Mouse (Mus musculus): ENCODE measurements around the gene Ccsap. TPM values are rescaled to one million over a fixed set of nuclear protein-coding genes. Genes with fewer than 3 reads are reported as not detected.
A peak's percentile ranks its signal among the peaks of the same experiment; 100 is the strongest.

Ccsap gene
- polyA plus RNA-seq, 1 experiment from 2014 or later = 4.6 TPM

DNA sequence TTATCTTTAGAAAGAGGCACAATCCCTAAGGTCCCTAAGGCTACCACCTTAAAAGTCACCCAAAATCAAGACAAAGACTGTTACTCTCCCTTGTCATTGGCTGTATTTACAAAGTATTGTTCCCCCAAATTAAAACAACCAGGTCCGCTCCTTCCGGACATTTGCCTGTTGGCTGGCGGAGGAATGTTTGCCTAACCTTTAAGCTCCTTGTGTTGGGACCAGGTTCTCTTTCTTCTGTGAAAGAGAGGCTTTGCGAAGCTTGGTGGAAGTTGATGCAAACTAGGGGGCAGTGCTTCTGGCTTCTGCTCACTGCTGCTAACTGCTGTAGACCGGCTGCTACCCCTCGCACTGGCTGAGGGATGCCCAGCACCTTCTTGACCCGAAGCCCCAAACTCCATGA lies 51.3 kb downstream of the Ccsap start:
- no peak overlapping the region for H3K27ac ChIP-seq (replicated peaks)
- no peak overlapping the region for H3K9ac ChIP-seq
- 83% methylated on average over 7 of the region's 7 CpGs for WGBS
- peaks cover 43% of the 10 kb centered on the region for H3K4me1 ChIP-seq (replicated peaks)
- no peak overlapping the region for H3K4me3 ChIP-seq
- no peak for ATAC-seq (ENCODE audit: low read depth)
- no peaks in the 10 kb centered on the region for H3K27me3 ChIP-seq
- H3K9me3 ChIP-seq = no peaks in the 10 kb centered on the region
- H3K36me3 ChIP-seq = no peaks in the 10 kb centered on the region
- H3K4me2 ChIP-seq = no peak overlapping the region

DNA sequence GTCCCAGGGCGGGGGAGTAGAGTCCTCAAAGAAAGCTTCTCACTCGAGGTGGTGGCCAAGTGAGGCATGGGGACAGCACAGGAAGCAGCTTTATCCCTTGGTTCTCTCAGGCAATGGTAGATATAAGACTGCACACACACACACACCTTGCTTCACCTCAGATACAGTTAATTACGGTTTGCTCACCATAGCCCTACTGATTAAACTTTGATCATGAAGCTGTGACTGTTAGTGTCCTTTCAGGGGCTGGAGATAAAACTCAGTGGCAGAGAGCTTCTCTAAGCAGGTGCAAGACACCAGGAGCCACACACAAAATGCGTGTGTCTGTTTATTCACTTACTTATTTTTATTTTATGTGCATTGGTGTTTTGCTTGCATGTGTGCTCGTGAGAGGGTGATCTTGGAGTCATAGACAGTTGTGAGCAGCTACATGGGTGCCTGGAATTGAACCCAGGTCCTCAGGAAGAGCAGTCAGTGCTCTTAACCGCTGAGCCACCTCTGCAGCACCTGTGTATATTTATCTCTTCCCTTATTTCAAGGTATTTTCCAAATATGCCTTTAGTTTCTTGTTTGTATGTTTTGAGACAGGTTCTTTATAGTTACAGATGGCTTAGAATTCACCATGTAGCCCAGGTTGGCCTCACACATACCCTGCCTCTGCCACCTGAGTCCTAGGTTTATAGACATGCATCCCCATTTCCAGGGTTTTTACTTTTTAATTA lies 52.0 kb downstream of the Ccsap start:
- Histone ChIP-seq H3K9ac (peak overlapping the region; percentile 93), H3K36me3 (no peaks in the 10 kb centered on the region), H3K9me3 (no peaks in the 10 kb centered on the region), H3K4me3 (peak overlapping the region; percentile 81; the same call in 1 of the 2 replicates), H3K4me2 (peak overlapping the region; percentile 88), H3K4me1 (replicated peaks) (peaks cover 37% of the 10 kb centered on the region), H3K27me3 (no peaks in the 10 kb centered on the region), H3K27ac (replicated peaks) (no peak overlapping the region)
- WGBS = 76% methylated on average over 6 of the region's 6 CpGs
- no peak for ATAC-seq (ENCODE audit: low read depth)

DNA sequence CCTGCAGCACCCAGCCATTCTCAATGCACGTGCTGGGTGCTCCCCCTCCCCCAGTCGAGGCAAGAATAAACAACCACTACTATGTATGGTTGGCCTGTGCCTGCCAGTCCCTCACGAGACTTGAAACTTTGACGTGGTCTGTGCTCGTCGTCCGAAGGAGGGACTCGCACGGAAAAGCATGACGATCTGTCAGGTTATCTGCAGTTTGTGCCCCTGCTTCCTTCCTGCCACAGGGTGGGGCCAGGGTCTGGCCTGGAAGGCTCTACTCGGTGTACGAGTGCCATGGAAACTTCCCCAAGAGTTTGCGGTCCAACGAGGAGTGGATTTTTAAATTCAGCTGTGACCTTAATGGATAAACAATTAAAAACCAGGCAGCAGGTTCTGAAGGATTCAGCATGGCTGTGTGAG lies 53.0 kb downstream of the Ccsap start:
- Histone ChIP-seq H3K36me3 (no peaks in the 10 kb centered on the region), H3K4me3 (peak overlapping the region; percentile 81), H3K27ac (replicated peaks) (peak overlapping the region; percentile 88; the same call in 1 of the 2 replicates), H3K4me1 (replicated peaks) (peaks cover 37% of the 10 kb centered on the region), H3K4me2 (peak overlapping the region; percentile 88), H3K27me3 (no peaks in the 10 kb centered on the region), H3K9me3 (no peaks in the 10 kb centered on the region), H3K9ac (peak overlapping the region; percentile 93)
- WGBS = 10% methylated on average over 14 of the region's 14 CpGs
- 0 out of 2 replicates have a peak, but pooled peaks have one; percentile 13 for ATAC-seq (ENCODE audit: low read depth)

DNA sequence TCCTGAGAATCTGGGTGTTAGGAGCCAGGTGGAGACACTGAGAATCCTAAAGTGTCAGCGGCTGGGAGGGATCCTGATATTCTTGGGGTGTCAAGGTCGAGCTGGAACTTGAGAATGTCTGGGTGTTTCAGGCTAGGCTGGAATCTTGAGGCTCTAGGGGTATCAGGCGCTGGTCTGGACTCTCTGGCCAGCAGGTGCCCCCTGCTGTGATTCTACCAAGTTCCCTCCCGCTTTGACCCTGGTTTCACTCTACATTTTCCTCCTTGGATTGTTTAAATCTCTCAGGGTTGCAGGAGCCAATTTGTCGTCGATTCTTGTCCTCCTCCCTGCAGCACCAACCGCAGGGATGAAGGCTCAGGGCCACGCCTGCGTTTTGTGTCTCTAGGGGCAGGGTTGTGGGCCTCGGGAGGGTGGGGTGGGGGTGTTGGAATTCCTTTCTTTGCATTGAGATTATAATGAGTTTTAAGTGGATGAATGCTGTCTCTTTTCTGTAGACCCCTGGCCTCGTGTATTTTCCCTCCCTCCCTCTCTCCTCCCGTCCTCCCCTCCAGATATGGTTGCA lies 53.6 kb downstream of the Ccsap start:
- peaks cover 37% of the 10 kb centered on the region for H3K4me1 ChIP-seq (replicated peaks)
- under 1% methylated on average over 12 of the region's 12 CpGs for WGBS

DNA sequence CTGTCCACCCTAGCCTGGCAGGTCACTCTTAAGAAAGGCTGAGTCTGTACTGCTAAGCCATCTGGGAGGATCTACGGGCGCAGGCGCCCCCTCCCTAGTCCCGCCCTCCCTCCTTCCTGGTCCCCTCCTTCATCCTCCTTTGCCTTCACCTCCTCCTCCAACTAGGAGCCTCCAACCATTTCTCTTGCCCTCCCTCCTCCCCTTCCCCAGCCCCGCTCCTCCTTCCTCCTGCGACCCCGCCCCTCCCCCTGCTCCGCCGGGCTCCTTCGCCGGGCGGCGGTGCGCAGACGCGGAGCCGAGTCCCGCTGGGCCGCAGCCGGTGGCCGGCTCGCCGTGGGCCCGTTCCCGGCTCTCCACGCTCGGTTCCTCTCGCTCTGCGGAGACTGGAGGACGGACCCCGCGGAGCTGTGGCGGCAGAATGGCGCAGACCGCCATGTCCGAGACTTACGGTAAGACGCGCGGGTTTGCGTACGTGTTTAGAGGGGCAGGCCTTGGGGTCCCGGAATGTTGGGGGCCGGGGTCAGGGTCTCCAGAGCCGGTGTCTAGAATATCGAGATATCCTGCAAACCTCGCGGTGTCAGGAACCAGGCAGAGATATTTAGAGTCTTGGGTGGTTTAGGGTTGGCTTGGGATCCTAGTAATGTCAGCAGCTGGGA lies 54.2 kb downstream of the Ccsap start, which contains the start of gene Rab4a:
Gene Rab4a, plus strand, starts transcription at position 268 of the 656 bp plus-strand sequence.
- no peaks in the 10 kb centered on the region for H3K9me3 ChIP-seq
- WGBS = under 1% methylated on average over 48 of the region's 48 CpGs
- H3K36me3 ChIP-seq = no peaks in the 10 kb centered on the region
- H3K4me2 ChIP-seq = peak within 1 kb of the TSS; percentile 88
- peak within 1 kb of the TSS; percentile 93 for H3K9ac ChIP-seq
- peaks cover 37% of the 10 kb centered on the region for H3K4me1 ChIP-seq (replicated peaks)
- peak within 1 kb of the TSS; percentile 81 for H3K4me3 ChIP-seq
- ATAC-seq (ENCODE audit: low read depth) = peak; percentile 96
- H3K27ac ChIP-seq (replicated peaks) = peak within 1 kb of the TSS; percentile 88
- H3K27me3 ChIP-seq = no peaks in the 10 kb centered on the region

More for the DNA sequence above, 53.6 kb downstream of the Ccsap start:
- Histone ChIP-seq H3K4me2 (peak overlapping the region; percentile 88), H3K9me3 (no peaks in the 10 kb centered on the region), H3K36me3 (no peaks in the 10 kb centered on the region), H3K9ac (peak overlapping the region; percentile 93), H3K4me3 (peak overlapping the region; percentile 81), H3K27ac (replicated peaks) (peak overlapping the region; percentile 88), H3K27me3 (no peaks in the 10 kb centered on the region)
- ATAC-seq (ENCODE audit: low read depth) = no peak

DNA sequence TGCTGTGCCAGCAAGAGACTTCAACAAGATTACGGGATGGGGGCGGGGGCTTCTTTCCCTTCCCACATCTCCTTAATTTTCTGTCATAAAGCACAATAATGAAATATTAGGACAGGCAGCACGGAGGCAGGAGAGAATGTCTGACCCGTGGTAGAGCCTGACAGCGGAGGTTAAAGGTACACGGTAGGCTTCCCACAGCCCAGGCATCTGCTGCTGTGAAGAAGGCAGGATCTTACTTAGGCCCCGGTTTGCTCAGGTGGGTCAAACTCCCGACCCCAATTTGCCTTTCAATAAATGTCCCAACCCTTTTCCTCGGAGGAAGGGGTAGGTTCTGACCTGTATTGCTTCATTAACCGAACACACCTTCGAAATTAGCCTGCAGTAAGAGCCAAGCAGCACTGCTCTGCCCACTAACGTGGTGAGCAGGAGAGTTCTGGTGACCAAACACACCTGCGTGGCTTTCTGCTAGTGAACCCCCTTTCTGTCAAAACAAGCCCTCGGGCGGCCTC lies 54.7 kb downstream of the Ccsap start:
- Histone ChIP-seq H3K27ac (replicated peaks) (peak overlapping the region; percentile 88), H3K4me3 (peak overlapping the region; percentile 81), H3K4me1 (replicated peaks) (peaks cover 37% of the 10 kb centered on the region), H3K36me3 (no peaks in the 10 kb centered on the region), H3K4me2 (peak overlapping the region; percentile 88), H3K9me3 (no peaks in the 10 kb centered on the region), H3K27me3 (no peaks in the 10 kb centered on the region), H3K9ac (peak overlapping the region; percentile 93)
- ATAC-seq (ENCODE audit: low read depth) = peak; percentile 40; the same call in 1 of the 2 replicates
- 16% methylated on average over 15 of the region's 15 CpGs for WGBS

DNA sequence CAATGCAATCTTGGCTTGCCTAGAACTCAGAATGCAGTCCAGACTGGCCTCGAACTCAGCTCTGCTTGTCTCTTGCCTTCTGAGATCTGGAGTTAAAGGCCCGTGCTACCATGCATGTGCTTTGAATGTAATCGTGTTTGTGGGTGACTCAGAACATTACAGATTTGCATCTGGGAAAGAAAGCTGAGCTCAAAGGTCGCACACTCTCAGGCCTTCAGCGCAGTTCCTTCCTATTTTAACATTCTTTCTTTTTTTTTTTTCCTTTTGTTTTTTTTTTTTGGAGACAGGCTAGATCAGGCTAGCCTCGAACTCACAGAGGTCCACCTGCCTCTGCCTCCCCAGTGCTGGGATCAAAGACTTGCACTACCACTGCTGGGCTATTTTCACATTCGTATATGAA lies 55.4 kb downstream of the Ccsap start:
- 90% methylated on average over 7 of the region's 7 CpGs for WGBS
- no peaks in the 10 kb centered on the region for H3K36me3 ChIP-seq
- H3K9ac ChIP-seq = no peak overlapping the region
- no peak for ATAC-seq (ENCODE audit: low read depth)
- H3K27ac ChIP-seq (replicated peaks) = no peak overlapping the region
- H3K9me3 ChIP-seq = no peaks in the 10 kb centered on the region
- no peaks in the 10 kb centered on the region for H3K27me3 ChIP-seq
- no peak overlapping the region for H3K4me3 ChIP-seq
- H3K4me2 ChIP-seq = no peak overlapping the region
- peaks cover 37% of the 10 kb centered on the region for H3K4me1 ChIP-seq (replicated peaks)

DNA sequence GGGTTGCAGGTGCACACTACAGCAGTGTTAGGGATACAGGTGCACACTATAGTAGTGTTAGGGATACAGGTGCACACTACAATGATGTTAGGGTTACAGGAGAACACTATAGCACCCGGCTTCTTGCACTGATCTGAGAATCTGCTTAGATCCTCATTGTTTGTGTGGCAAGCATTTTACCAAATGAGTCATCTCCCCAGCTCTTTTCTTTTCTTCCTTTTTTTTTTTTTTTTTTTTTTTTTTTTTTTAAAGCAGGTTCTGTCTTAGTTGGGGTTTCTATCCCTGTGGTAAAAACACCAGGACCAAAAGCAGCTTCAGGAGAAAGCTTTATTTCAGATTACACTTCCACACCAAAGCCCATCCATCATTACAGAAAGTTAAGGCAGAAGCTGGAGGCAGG lies 56.4 kb downstream of the Ccsap start:
- ATAC-seq (ENCODE audit: low read depth) = no peak
- no peaks in the 10 kb centered on the region for H3K9me3 ChIP-seq
- H3K4me2 ChIP-seq = no peak overlapping the region
- H3K36me3 ChIP-seq = no peaks in the 10 kb centered on the region
- H3K27me3 ChIP-seq = no peaks in the 10 kb centered on the region
- no peak overlapping the region for H3K9ac ChIP-seq
- WGBS = 66% methylated on average over 1 of the region's 1 CpGs
- H3K4me1 ChIP-seq (replicated peaks) = peaks cover 29% of the 10 kb centered on the region
- no peak overlapping the region for H3K4me3 ChIP-seq
- H3K27ac ChIP-seq (replicated peaks) = no peak overlapping the region

DNA sequence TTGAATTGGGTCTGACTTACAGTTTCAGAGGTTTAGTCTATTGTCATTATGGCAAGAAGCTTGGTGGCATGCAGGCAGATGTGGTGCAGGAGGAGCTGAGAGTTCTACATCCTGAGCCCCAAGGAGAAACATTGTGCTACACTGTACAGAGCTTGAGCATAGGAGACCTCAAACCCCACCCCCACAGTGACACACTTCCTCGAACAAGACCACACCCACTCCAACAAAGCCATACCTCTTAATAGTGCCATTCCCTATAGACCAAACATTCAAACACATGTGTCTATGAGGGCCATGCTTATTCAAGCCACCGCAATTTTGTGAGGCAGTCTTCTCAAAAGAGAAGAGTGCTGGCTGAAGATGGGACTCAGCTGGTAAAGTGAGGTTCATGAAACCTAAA lies 58.5 kb downstream of the Ccsap start:
- H3K27ac ChIP-seq (replicated peaks) = no peak overlapping the region
- H3K4me2 ChIP-seq = no peak overlapping the region
- WGBS = 89% methylated on average over 2 of the region's 2 CpGs
- H3K27me3 ChIP-seq = no peaks in the 10 kb centered on the region
- H3K4me1 ChIP-seq (replicated peaks) = peaks cover 9% of the 10 kb centered on the region
- H3K4me3 ChIP-seq = no peak overlapping the region
- no peaks in the 10 kb centered on the region for H3K36me3 ChIP-seq
- no peaks in the 10 kb centered on the region for H3K9me3 ChIP-seq
- no peak overlapping the region for H3K9ac ChIP-seq
- no peak for ATAC-seq (ENCODE audit: low read depth)

DNA sequence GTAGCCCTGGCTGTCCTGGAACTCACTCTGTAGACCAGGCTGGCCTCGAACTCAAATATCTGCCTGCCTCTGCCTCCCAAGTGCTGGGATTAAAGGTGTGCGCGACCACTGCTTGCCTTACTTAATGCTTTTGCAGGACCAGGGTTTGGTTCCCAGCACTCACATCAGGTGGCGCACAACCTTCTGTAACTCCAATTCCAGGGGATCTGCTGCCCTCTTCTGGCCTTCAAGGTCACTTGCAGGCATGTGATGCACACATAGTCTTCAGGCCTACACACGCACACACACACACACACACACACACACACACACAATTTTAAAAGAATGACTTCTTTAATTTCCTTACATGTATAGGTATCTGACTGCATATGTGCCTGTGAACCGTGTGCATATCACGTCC lies 59.1 kb downstream of the Ccsap start:
- ATAC-seq (ENCODE audit: low read depth) = no peak
- 94% methylated on average over 7 of the region's 7 CpGs for WGBS
- Histone ChIP-seq H3K27ac (replicated peaks) (no peak overlapping the region), H3K36me3 (no peaks in the 10 kb centered on the region), H3K4me2 (no peak overlapping the region), H3K9me3 (no peaks in the 10 kb centered on the region), H3K4me3 (no peak overlapping the region), H3K9ac (no peak overlapping the region), H3K4me1 (replicated peaks) (peaks cover 7% of the 10 kb centered on the region), H3K27me3 (no peaks in the 10 kb centered on the region)

DNA sequence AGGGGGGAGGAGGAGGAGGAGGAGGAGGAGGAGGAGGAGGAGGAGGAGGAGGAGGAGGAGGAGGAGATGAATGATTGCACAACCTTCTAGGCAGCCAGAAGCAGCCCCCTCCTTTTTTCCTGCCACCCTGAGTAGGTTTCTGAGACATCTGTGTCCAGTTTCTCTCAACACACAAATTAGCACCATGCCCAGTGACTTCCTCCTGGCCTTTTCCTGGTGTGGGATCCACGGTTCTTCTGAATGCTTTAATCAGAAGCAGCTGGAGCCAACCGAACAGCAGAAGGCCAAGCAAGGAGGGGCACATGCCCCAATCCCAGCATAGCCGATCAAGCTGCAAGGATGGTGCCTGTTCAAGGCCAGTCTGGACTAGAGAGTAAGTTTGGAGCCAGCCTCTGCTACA lies 60.1 kb downstream of the Ccsap start:
- no peak overlapping the region for H3K4me3 ChIP-seq
- no peaks in the 10 kb centered on the region for H3K9me3 ChIP-seq
- H3K9ac ChIP-seq = no peak overlapping the region
- no peaks in the 10 kb centered on the region for H3K4me1 ChIP-seq (replicated peaks)
- ATAC-seq (ENCODE audit: low read depth) = no peak
- H3K27ac ChIP-seq (replicated peaks) = no peak overlapping the region
- no peaks in the 10 kb centered on the region for H3K36me3 ChIP-seq
- 64% methylated on average over 3 of the region's 3 CpGs for WGBS
- H3K4me2 ChIP-seq = no peak overlapping the region
- no peaks in the 10 kb centered on the region for H3K27me3 ChIP-seq

DNA sequence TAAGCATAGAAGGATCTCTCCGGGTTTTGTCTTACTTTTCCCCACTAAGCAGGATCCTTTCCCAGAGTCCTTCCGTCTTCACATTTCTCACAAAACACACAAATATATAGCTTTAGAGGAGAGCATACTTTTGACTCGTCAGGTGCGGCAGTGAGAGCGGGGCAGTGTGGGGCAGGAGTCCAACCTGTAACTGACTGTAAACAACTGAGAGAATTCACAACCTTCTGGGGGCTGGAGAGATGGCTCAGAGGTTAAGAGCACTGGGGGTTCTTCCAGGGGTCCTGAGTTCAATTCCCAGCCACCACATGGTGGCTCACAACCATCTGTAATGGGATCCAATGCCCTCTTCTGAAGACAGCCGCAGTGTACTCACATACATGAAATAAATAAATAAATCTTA lies 60.6 kb downstream of the Ccsap start:
- Histone ChIP-seq H3K27me3 (no peaks in the 10 kb centered on the region), H3K4me1 (replicated peaks) (no peaks in the 10 kb centered on the region), H3K9me3 (no peaks in the 10 kb centered on the region), H3K4me2 (no peak overlapping the region), H3K9ac (no peak overlapping the region), H3K36me3 (no peaks in the 10 kb centered on the region), H3K4me3 (no peak overlapping the region), H3K27ac (replicated peaks) (no peak overlapping the region)
- WGBS = 88% methylated on average over 6 of the region's 6 CpGs
- no peak for ATAC-seq (ENCODE audit: low read depth)

Data from neural tube, embryonic 13.5 days (tissue).